Mouse (Mus musculus) layer of hippocampus, adult 18-20 months (tissue): Measurements from ENCODE around the gene Gm21738. TPM values are rescaled to one million over a fixed set of nuclear protein-coding genes. Genes with fewer than 3 reads are reported as not detected.
"Not testable (repeated sequence)": the region's sequence is repeated elsewhere in the genome, so short reads cannot be mapped to it uniquely, and the experiment has no call there.

Source experiments
- DNase-seq, 2 experiments: peaks; one replicate each; pipeline ENCODE4 v3.0.0; 2022; ENCODE audit warnings: low spot score in 2 of 2
- long read RNA-seq: library from polyadenylated mRNA; stranded (forward); transcript quantifications from one replicate; pipeline ENCODE4 v2.0.0, GENCODE M21; 2021
- total RNA-seq, 2 experiments: library from RNA; stranded (reverse); gene quantifications; 2 replicates each; pipeline ENCODE4 v1.2.3; 2021

Gene Gm21738
- total RNA-seq: not detected
- long read RNA-seq: 0 reads

GRCm38 (mm10) chr14:19418830-19419229, at the start of gene Gm21738:
Gene Gm21738 (minus strand): TSS chr14:19418930.
- DNase-seq: not testable (repeated sequence)

- not testable (repeated sequence) for DNase-seq
Measured at GRCm38 (mm10) chr14:19383741-19384140, 35.0 kb downstream of the Gm21738 start.

Other genes starting within 250 kb of the Gm21738 start
- not detected for gene Gm2244, start 131.0 kb upstream of the Gm21738 start, total RNA-seq
- 1 to 10 TPM; 2.3 to 3.1 TPM for gene Gm2237, start 166.2 kb upstream of the Gm21738 start, total RNA-seq
- not detected for gene Gm5458, start 183.7 kb upstream of the Gm21738 start, total RNA-seq